Mouse (Mus musculus) cerebellum, postnatal 4 days (tissue): ENCODE results near the gene Olfr1457.

ENCODE experiments used
- DNase-seq, 2 experiments: peaks; one replicate each; pipeline ENCODE4 v3.0.0; 2022; ENCODE audit warnings: low spot score in 2 of 2, mixed read lengths in 1 of 2

Gene Olfr1457

DNA sequence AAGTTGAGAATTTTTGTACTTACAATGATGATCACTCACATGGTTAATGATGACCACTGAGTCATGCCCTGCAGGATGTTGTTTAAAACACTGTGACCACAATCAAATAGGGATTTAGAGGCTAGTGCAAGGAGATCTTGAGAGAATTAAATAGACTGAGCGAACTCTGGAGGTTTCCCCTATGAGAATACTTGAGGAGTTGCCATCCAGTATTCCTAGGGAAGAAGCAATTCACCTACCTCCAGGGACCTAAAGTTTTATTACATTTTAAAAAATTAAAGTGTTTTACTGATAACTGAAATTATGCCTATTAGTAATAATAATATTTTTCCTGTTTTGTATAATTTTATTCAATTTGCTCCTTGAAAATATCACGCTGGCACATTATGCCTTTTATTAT is at the start of gene Olfr1457:
TSS of gene Olfr1457 (minus strand) at position 101 of the 400 bp plus-strand sequence.
- no peak for DNase-seq

GRCm38 (mm10) chr19:13106675-13107074 is 9.0 kb upstream of the Olfr1457 start, which contains the start of gene Olfr1458:
Gene Olfr1458 (minus strand): TSS chr19:13106775.
- DNase-seq, result no peak

DNA sequence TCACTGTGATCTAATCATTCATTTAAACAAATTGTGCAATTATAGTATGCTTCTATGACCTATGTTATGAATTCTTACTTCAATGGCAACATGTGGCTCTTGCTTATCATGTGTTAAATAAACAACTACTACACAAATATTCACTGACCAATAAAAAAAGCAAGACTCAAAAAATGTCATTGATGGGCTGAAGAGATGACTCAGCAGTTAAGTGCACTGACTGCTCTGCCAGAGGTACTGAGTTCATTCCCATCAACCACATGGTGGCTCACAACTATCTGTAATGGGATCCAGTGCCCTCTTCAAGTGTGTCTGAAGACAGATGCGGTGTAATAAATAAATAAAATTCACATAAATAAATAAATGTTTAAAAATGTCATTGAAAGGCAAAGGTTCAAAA is 3.8 kb downstream of the Olfr1457 start:
- no peak for DNase-seq

GRCm38 (mm10) chr19:13060310-13060709 is 37.4 kb downstream of the Olfr1457 start, which contains the start of gene Olfr1454:
Gene Olfr1454 (plus strand): TSS chr19:13060610.
- no peak for DNase-seq
